Mouse (Mus musculus): ENCODE measurements at regions not wholly inside any gene's neighbourhood (a gene's known extent, or its start where the extent isn't known, plus 50 kb on each side); places are given as distances from the start of the nearest gene placed in this dataset.
A peak's percentile ranks its signal among the peaks of the same experiment; 100 is the strongest.

GRCm38 (mm10) chrX:96876239-96876638, 163.0 kb downstream of the Gpr165 start:
- no peak for DNase-seq (ENCODE audit: low read depth, low spot score)

GRCm38 (mm10) chrX:96878721-96879120, 165.5 kb downstream of the Gpr165 start:
- DNase-seq (ENCODE audit: low read depth, low spot score), result peak; percentile 3

GRCm38 (mm10) chrX:96879154-96879553, 165.9 kb downstream of the Gpr165 start:
- DNase-seq (ENCODE audit: low read depth, low spot score), result no peak

GRCm38 (mm10) chrX:96900636-96901035, 171.8 kb upstream of the Pgr15l start:
- DNase-seq (ENCODE audit: low read depth, low spot score), result peak; percentile 14
